Mouse (Mus musculus): Measurements from ENCODE around the gene Fam189a1. TPM values are rescaled to one million over a fixed set of nuclear protein-coding genes. Genes with fewer than 3 reads are reported as not detected.

Gene Fam189a1
- polyA plus RNA-seq, 1 experiment from 2014 or later = 8.7 TPM

- H3K27ac ChIP-seq = no peak overlapping the region
- 86% methylated on average over 5 of the region's 5 CpGs for WGBS
- no peaks in the 10 kb centered on the region for H3K9me3 ChIP-seq
These were observed 232.5 kb downstream of the Fam189a1 start for GRCm38 (mm10) chr7:64923918-64924317.

GRCm38 (mm10) chr7:64921189-64921588 lies 235.2 kb downstream of the Fam189a1 start:
- H3K27me3 ChIP-seq = no peaks in the 10 kb centered on the region
- H3K4me2 ChIP-seq = no peak overlapping the region
- WGBS = 68% methylated on average over 13 of the region's 13 CpGs
- H3K36me3 ChIP-seq = no peaks in the 10 kb centered on the region
- H3K9ac ChIP-seq = no peak overlapping the region
- no peak for ATAC-seq (ENCODE audit: low FRiP score)
- H3K4me1 ChIP-seq (replicated peaks) = peaks cover 28% of the 10 kb centered on the region
- H3K9me3 ChIP-seq = no peaks in the 10 kb centered on the region
- no peak overlapping the region for H3K4me3 ChIP-seq
- peak overlapping the region; percentile 67 for H3K27ac ChIP-seq

More at GRCm38 (mm10) chr7:64923918-64924317, 232.5 kb downstream of the Fam189a1 start:
- H3K9ac ChIP-seq = no peak overlapping the region
- H3K36me3 ChIP-seq = no peaks in the 10 kb centered on the region
- ATAC-seq (ENCODE audit: low FRiP score) = no peak
- H3K4me3 ChIP-seq = no peak overlapping the region
- no peaks in the 10 kb centered on the region for H3K27me3 ChIP-seq
- H3K4me2 ChIP-seq = no peak overlapping the region
- peaks cover 22% of the 10 kb centered on the region for H3K4me1 ChIP-seq (replicated peaks)

GRCm38 (mm10) chr7:64920735-64921134 lies 235.6 kb downstream of the Fam189a1 start:
- peaks cover 28% of the 10 kb centered on the region for H3K4me1 ChIP-seq (replicated peaks)
- ATAC-seq (ENCODE audit: low FRiP score) = peak; percentile 49; the same call in 1 of the 2 replicates
- H3K36me3 ChIP-seq = no peaks in the 10 kb centered on the region
- no peak overlapping the region for H3K9ac ChIP-seq
- H3K9me3 ChIP-seq = no peaks in the 10 kb centered on the region
- 26% methylated on average over 5 of the region's 5 CpGs for WGBS
- H3K4me2 ChIP-seq = 0 out of 2 replicates have a peak overlapping the region, but pooled peaks have one; percentile 4
- H3K27ac ChIP-seq = peak overlapping the region; percentile 67
- no peak overlapping the region for H3K4me3 ChIP-seq
- H3K27me3 ChIP-seq = no peaks in the 10 kb centered on the region

GRCm38 (mm10) chr7:64916654-64917053 lies 239.7 kb downstream of the Fam189a1 start:
- no peaks in the 10 kb centered on the region for H3K27me3 ChIP-seq
- no peaks in the 10 kb centered on the region for H3K9me3 ChIP-seq
- no peak overlapping the region for H3K4me2 ChIP-seq
- no peak overlapping the region for H3K27ac ChIP-seq
- no peaks in the 10 kb centered on the region for H3K36me3 ChIP-seq
- H3K4me3 ChIP-seq = no peak overlapping the region
- no peak for ATAC-seq (ENCODE audit: low FRiP score)
- H3K4me1 ChIP-seq (replicated peaks) = peaks cover 22% of the 10 kb centered on the region
- 58% methylated on average over 7 of the region's 7 CpGs for WGBS
- H3K9ac ChIP-seq = no peak overlapping the region

- ATAC-seq (ENCODE audit: low FRiP score) = no peak
- Histone ChIP-seq H3K4me3 (no peak overlapping the region), H3K4me1 (replicated peaks) (0 out of 2 replicates have a peak, but pooled peaks cover 10% of the 10 kb centered on the region), H3K9ac (no peak overlapping the region), H3K4me2 (no peak overlapping the region), H3K36me3 (no peaks in the 10 kb centered on the region), H3K9me3 (no peaks in the 10 kb centered on the region), H3K27me3 (no peaks in the 10 kb centered on the region), H3K27ac (0 out of 2 replicates have a peak overlapping the region, but pooled peaks have one; percentile 10)
- WGBS = 67% methylated on average over 2 of the region's 2 CpGs
These were observed 241.2 kb downstream of the Fam189a1 start for GRCm38 (mm10) chr7:64915121-64915520.

- 73% methylated on average over 2 of the region's 2 CpGs for WGBS
- no peak overlapping the region for H3K4me2 ChIP-seq
- ATAC-seq (ENCODE audit: low FRiP score) = no peak
- H3K27me3 ChIP-seq = no peaks in the 10 kb centered on the region
- no peak overlapping the region for H3K27ac ChIP-seq
- no peaks in the 10 kb centered on the region for H3K36me3 ChIP-seq
- 0 out of 2 replicates have a peak, but pooled peaks cover 6% of the 10 kb centered on the region for H3K4me1 ChIP-seq (replicated peaks)
- H3K9me3 ChIP-seq = no peaks in the 10 kb centered on the region
- H3K9ac ChIP-seq = no peak overlapping the region
- H3K4me3 ChIP-seq = no peak overlapping the region
These were observed 244.4 kb downstream of the Fam189a1 start for GRCm38 (mm10) chr7:64911945-64912344.

GRCm38 (mm10) chr7:64910208-64910607 lies 246.2 kb downstream of the Fam189a1 start:
- Histone ChIP-seq H3K4me2 (no peak overlapping the region), H3K36me3 (no peaks in the 10 kb centered on the region), H3K4me3 (no peak overlapping the region), H3K4me1 (replicated peaks) (no peaks in the 10 kb centered on the region), H3K9me3 (no peaks in the 10 kb centered on the region), H3K27me3 (no peaks in the 10 kb centered on the region), H3K27ac (no peak overlapping the region), H3K9ac (no peak overlapping the region)
- no peak for ATAC-seq (ENCODE audit: low FRiP score)
- WGBS = 88% methylated on average over 2 of the region's 2 CpGs

- no peak overlapping the region for H3K4me3 ChIP-seq
- WGBS = 81% methylated on average over 5 of the region's 5 CpGs
These were observed 249.4 kb downstream of the Fam189a1 start for GRCm38 (mm10) chr7:64906955-64907354.

GRCm38 (mm10) chr7:64905506-64905905 lies 250.9 kb downstream of the Fam189a1 start:
- Histone ChIP-seq H3K9me3 (no peaks in the 10 kb centered on the region), H3K4me3 (no peak overlapping the region), H3K9ac (no peak overlapping the region), H3K36me3 (no peaks in the 10 kb centered on the region), H3K27me3 (no peaks in the 10 kb centered on the region), H3K4me2 (no peak overlapping the region), H3K4me1 (replicated peaks) (no peaks in the 10 kb centered on the region), H3K27ac (no peak overlapping the region)
- ATAC-seq (ENCODE audit: low FRiP score) = no peak
- 86% methylated on average over 3 of the region's 3 CpGs for WGBS

More at GRCm38 (mm10) chr7:64906955-64907354, 249.4 kb downstream of the Fam189a1 start:
- Histone ChIP-seq H3K36me3 (no peaks in the 10 kb centered on the region), H3K27me3 (no peaks in the 10 kb centered on the region), H3K27ac (no peak overlapping the region), H3K4me2 (no peak overlapping the region), H3K4me1 (replicated peaks) (no peaks in the 10 kb centered on the region), H3K9ac (no peak overlapping the region), H3K9me3 (no peaks in the 10 kb centered on the region)
- no peak for ATAC-seq (ENCODE audit: low FRiP score)

- Histone ChIP-seq H3K9me3 (no peaks in the 10 kb centered on the region), H3K4me1 (replicated peaks) (peaks cover 13% of the 10 kb centered on the region), H3K27ac (no peak overlapping the region), H3K27me3 (no peaks in the 10 kb centered on the region), H3K9ac (no peak overlapping the region), H3K36me3 (no peaks in the 10 kb centered on the region), H3K4me3 (no peak overlapping the region), H3K4me2 (no peak overlapping the region)
- ATAC-seq (ENCODE audit: low FRiP score) = no peak
- WGBS = 86% methylated on average over 2 of the region's 2 CpGs
These were observed 256.1 kb downstream of the Fam189a1 start for GRCm38 (mm10) chr7:64900249-64900648.

GRCm38 (mm10) chr7:64896587-64896986 lies 259.8 kb downstream of the Fam189a1 start:
- Histone ChIP-seq H3K4me2 (no peak overlapping the region), H3K9ac (no peak overlapping the region), H3K27ac (no peak overlapping the region), H3K9me3 (no peaks in the 10 kb centered on the region), H3K36me3 (no peaks in the 10 kb centered on the region), H3K27me3 (no peaks in the 10 kb centered on the region), H3K4me3 (no peak overlapping the region), H3K4me1 (replicated peaks) (peaks cover 15% of the 10 kb centered on the region)
- no peak for ATAC-seq (ENCODE audit: low FRiP score)
- WGBS = 85% methylated on average over 6 of the region's 6 CpGs

GRCm38 (mm10) chr7:64895685-64896101 lies 260.7 kb downstream of the Fam189a1 start:
- peaks cover 15% of the 10 kb centered on the region for H3K4me1 ChIP-seq (replicated peaks)
- H3K27me3 ChIP-seq = no peaks in the 10 kb centered on the region
- no peak overlapping the region for H3K9ac ChIP-seq
- H3K36me3 ChIP-seq = no peaks in the 10 kb centered on the region
- 63% methylated on average over 5 of the region's 5 CpGs for WGBS
- H3K4me2 ChIP-seq = no peak overlapping the region
- no peaks in the 10 kb centered on the region for H3K9me3 ChIP-seq
- no peak for ATAC-seq (ENCODE audit: low FRiP score)
- no peak overlapping the region for H3K4me3 ChIP-seq
- peak overlapping the region; percentile 62 for H3K27ac ChIP-seq

- H3K4me3 ChIP-seq = no peak overlapping the region
- H3K27me3 ChIP-seq = no peaks in the 10 kb centered on the region
- H3K27ac ChIP-seq = no peak overlapping the region
- H3K9ac ChIP-seq = no peak overlapping the region
- peaks cover 9% of the 10 kb centered on the region for H3K4me1 ChIP-seq (replicated peaks)
- no peaks in the 10 kb centered on the region for H3K36me3 ChIP-seq
- ATAC-seq (ENCODE audit: low FRiP score) = no peak
- H3K4me2 ChIP-seq = no peak overlapping the region
- no peaks in the 10 kb centered on the region for H3K9me3 ChIP-seq
- 79% methylated on average over 3 of the region's 3 CpGs for WGBS
These were observed 265.2 kb downstream of the Fam189a1 start for GRCm38 (mm10) chr7:64891139-64891538.

Data from hindbrain, embryonic 13.5 days (tissue).